Mouse (Mus musculus) limb, embryonic 11.5 days (tissue): ENCODE results near the gene Spdye4a. TPM values are rescaled to one million over a fixed set of nuclear protein-coding genes. Genes with fewer than 3 reads are reported as not detected.

Experiments used
- ATAC-seq: fragments of 200-750 bp; cut with Nextera tagmentation; 2 replicates; pipeline ENCODE4 v1.8.0; 2017; ENCODE audit warnings: low read depth; ENCODE audit not compliant: insufficient number of reproducible peaks, low FRiP score, low TSS enrichment
- DNase-seq: peaks from one replicate; pipeline ENCODE4 v3.0.0-alpha.2; 2015; ENCODE audit warnings: low spot score
- H3K27ac ChIP-seq: fragments of 300-500 bp; sonication (generic); replicated peaks from 2 replicates; pipeline ENCODE4 v1.5.1; 2014; ENCODE audit warnings: low read depth, mild to moderate bottlenecking, low read length
- H3K27me3 ChIP-seq: fragments of 300-500 bp; sonication (generic); 2 replicates; pipeline ENCODE4 v1.6.1; 2014; ENCODE audit warnings: mild to moderate bottlenecking, low read length, mixed read lengths; ENCODE audit not compliant: control insufficient read depth, insufficient read depth
- H3K36me3 ChIP-seq: fragments of 300-500 bp; sonication (generic); 2 replicates; pipeline ENCODE4 v1.6.1; 2014; ENCODE audit warnings: mild to moderate bottlenecking, low read length, moderate library complexity, mixed read lengths; ENCODE audit not compliant: control insufficient read depth, insufficient read depth
- H3K4me1 ChIP-seq: fragments of 300-500 bp; sonication (generic); 2 replicates; pipeline ENCODE4 v1.6.1; 2014; ENCODE audit warnings: low read length, mixed read lengths; ENCODE audit not compliant: control insufficient read depth, insufficient read depth
- H3K4me2 ChIP-seq: fragments of 300-500 bp; sonication (generic); 2 replicates; pipeline ENCODE4 v1.6.1; 2014; ENCODE audit warnings: low read depth, mild to moderate bottlenecking, moderate library complexity; ENCODE audit not compliant: severe bottlenecking
- H3K4me3 ChIP-seq: fragments of 300-500 bp; sonication (generic); 2 replicates; pipeline ENCODE4 v1.5.1; 2014; ENCODE audit warnings: low read depth, low read length
- H3K9ac ChIP-seq: fragments of 300-500 bp; sonication (generic); 2 replicates; pipeline ENCODE4 v1.6.1; 2014; ENCODE audit warnings: mild to moderate bottlenecking, low read length
- H3K9me3 ChIP-seq: fragments of 300-500 bp; sonication (generic); 2 replicates; pipeline ENCODE4 v1.6.1; 2016; ENCODE audit warnings: low read length; ENCODE audit not compliant: control insufficient read depth
- WGBS: fragments of 180-500 bp; shearing (Covaris S2); extraction: QIAGEN DNeasy Blood & Tissue Kit; methylation state at CpG from one replicate; pipeline ENCODE4 v1.1.7; 2014; 5-methylcytosine and 5-hydroxymethylcytosine counted together
- polyA plus RNA-seq: library from polyadenylated mRNA; unstranded; fragments of >200 nt; fragmentation: Nextera tagmentation; extraction: Ambion mirVana; gene quantifications from 2 replicates; pipeline ENCODE4 v1.2.1, GENCODE M21; 2014

Gene Spdye4a
- not detected in 2 replicates for polyA plus RNA-seq

GRCm38 (mm10) chr5:143226790-143227189 is at the start of gene Spdye4a:
Gene Spdye4a (minus strand): TSS chr5:143226890.
- 88% methylated on average over 3 of the region's 3 CpGs for WGBS
- no peaks in the 10 kb centered on the region for H3K27me3 ChIP-seq
- H3K4me2 ChIP-seq = no peak within 1 kb of the TSS
- no peaks in the 10 kb centered on the region for H3K4me1 ChIP-seq
- H3K9me3 ChIP-seq = no peaks in the 10 kb centered on the region
- no peak within 1 kb of the TSS for H3K27ac ChIP-seq
- no peaks in the 10 kb centered on the region for H3K36me3 ChIP-seq
- no peak for ATAC-seq
- H3K9ac ChIP-seq = no peak within 1 kb of the TSS
- DNase-seq = no peak
- no peak within 1 kb of the TSS for H3K4me3 ChIP-seq

GRCm38 (mm10) chr5:143275761-143276160 is 49.1 kb upstream of the Spdye4a start:
- H3K27ac ChIP-seq = no peak overlapping the region
- no peak overlapping the region for H3K4me2 ChIP-seq
- no peak overlapping the region for H3K4me3 ChIP-seq
- 58% methylated on average over 5 of the region's 5 CpGs for WGBS
- H3K9me3 ChIP-seq = no peaks in the 10 kb centered on the region
- no peaks in the 10 kb centered on the region for H3K36me3 ChIP-seq
- H3K9ac ChIP-seq = no peak overlapping the region
- no peaks in the 10 kb centered on the region for H3K4me1 ChIP-seq
- DNase-seq (no peak), ATAC-seq (no peak)
- no peaks in the 10 kb centered on the region for H3K27me3 ChIP-seq

- Histone ChIP-seq H3K36me3 (no peaks in the 10 kb centered on the region), H3K27me3 (no peaks in the 10 kb centered on the region), H3K9me3 (no peaks in the 10 kb centered on the region), H3K27ac (no peak overlapping the region), H3K4me3 (no peak overlapping the region), H3K4me2 (no peak overlapping the region), H3K9ac (no peak overlapping the region), H3K4me1 (0 out of 2 replicates have a peak, but pooled peaks cover 5% of the 10 kb centered on the region)
- ATAC-seq = no peak
- DNase-seq = no peak
- 91% methylated on average over 16 of the region's 16 CpGs for WGBS
Measured at GRCm38 (mm10) chr5:143272540-143273330, 46.0 kb upstream of the Spdye4a start.

- no peaks in the 10 kb centered on the region for H3K9me3 ChIP-seq
- H3K36me3 ChIP-seq = no peaks in the 10 kb centered on the region
- 75% methylated on average over 3 of the region's 3 CpGs for WGBS
- no peak for ATAC-seq
- 0 out of 2 replicates have a peak, but pooled peaks cover 5% of the 10 kb centered on the region for H3K4me1 ChIP-seq
- no peak for DNase-seq
- H3K27me3 ChIP-seq = no peaks in the 10 kb centered on the region
- H3K27ac ChIP-seq = no peak overlapping the region
- H3K9ac ChIP-seq = no peak overlapping the region
- no peak overlapping the region for H3K4me2 ChIP-seq
- H3K4me3 ChIP-seq = no peak overlapping the region
Measured at GRCm38 (mm10) chr5:143272108-143272507, 45.4 kb upstream of the Spdye4a start.

GRCm38 (mm10) chr5:143271642-143272041 is 45.0 kb upstream of the Spdye4a start:
- Histone ChIP-seq H3K27ac (no peak overlapping the region), H3K9ac (no peak overlapping the region), H3K4me3 (no peak overlapping the region), H3K9me3 (no peaks in the 10 kb centered on the region), H3K36me3 (no peaks in the 10 kb centered on the region), H3K27me3 (no peaks in the 10 kb centered on the region), H3K4me2 (no peak overlapping the region), H3K4me1 (0 out of 2 replicates have a peak, but pooled peaks cover 5% of the 10 kb centered on the region)
- no peak for ATAC-seq
- DNase-seq = no peak
- 89% methylated on average over 6 of the region's 6 CpGs for WGBS

GRCm38 (mm10) chr5:143270151-143270519 is 43.4 kb upstream of the Spdye4a start:
- H3K4me1 ChIP-seq = 0 out of 2 replicates have a peak, but pooled peaks cover 5% of the 10 kb centered on the region
- H3K4me3 ChIP-seq = peak overlapping the region; percentile 79
- H3K36me3 ChIP-seq = no peaks in the 10 kb centered on the region
- H3K9ac ChIP-seq = peak overlapping the region; percentile 86
- H3K27me3 ChIP-seq = no peaks in the 10 kb centered on the region
- 4% methylated on average over 12 of the region's 12 CpGs for WGBS
- ATAC-seq (no peak; the same call in 1 of the 2 replicates), DNase-seq (no peak)
- peak overlapping the region; percentile 92 for H3K4me2 ChIP-seq
- H3K27ac ChIP-seq = no peak overlapping the region
- H3K9me3 ChIP-seq = no peaks in the 10 kb centered on the region

- ATAC-seq (peak; percentile 81), DNase-seq (peak; percentile 75)
- H3K27me3 ChIP-seq = no peaks in the 10 kb centered on the region
- peak within 1 kb of the TSS; percentile 79 for H3K4me3 ChIP-seq
- H3K4me1 ChIP-seq = 0 out of 2 replicates have a peak, but pooled peaks cover 5% of the 10 kb centered on the region
- peak within 1 kb of the TSS; percentile 92 for H3K4me2 ChIP-seq
- peak within 1 kb of the TSS; percentile 86 for H3K9ac ChIP-seq
- under 1% methylated on average over 72 of the region's 79 CpGs for WGBS
- H3K36me3 ChIP-seq = no peaks in the 10 kb centered on the region
- no peaks in the 10 kb centered on the region for H3K9me3 ChIP-seq
- peak within 1 kb of the TSS; percentile 8; the same call in 1 of the 2 replicates for H3K27ac ChIP-seq
Measured at GRCm38 (mm10) chr5:143269363-143270150, 42.9 kb upstream of the Spdye4a start, which contains the start of gene Zfp316. Gene Zfp316 (minus strand): TSS chr5:143270022.

GRCm38 (mm10) chr5:143268985-143269362 is 42.3 kb upstream of the Spdye4a start:
- Histone ChIP-seq H3K27me3 (no peaks in the 10 kb centered on the region), H3K27ac (no peak overlapping the region), H3K36me3 (no peaks in the 10 kb centered on the region; the same call in 1 of the 2 replicates), H3K4me1 (0 out of 2 replicates have a peak, but pooled peaks cover 5% of the 10 kb centered on the region), H3K4me3 (peak overlapping the region; percentile 79), H3K9me3 (no peaks in the 10 kb centered on the region), H3K9ac (peak overlapping the region; percentile 86), H3K4me2 (peak overlapping the region; percentile 92)
- DNase-seq = no peak
- peak; percentile 33; the same call in 1 of the 2 replicates for ATAC-seq
- 28% methylated on average over 8 of the region's 8 CpGs for WGBS
